Mouse (Mus musculus) WW6 (cell line): ENCODE data around the gene Prkd3.

ENCODE experiments used
- DNase-seq: peaks from one replicate; pipeline ENCODE4 v3.0.0-alpha.2; 2013; ENCODE audit warnings: low read depth, low spot score

The Prkd3 gene

DNA sequence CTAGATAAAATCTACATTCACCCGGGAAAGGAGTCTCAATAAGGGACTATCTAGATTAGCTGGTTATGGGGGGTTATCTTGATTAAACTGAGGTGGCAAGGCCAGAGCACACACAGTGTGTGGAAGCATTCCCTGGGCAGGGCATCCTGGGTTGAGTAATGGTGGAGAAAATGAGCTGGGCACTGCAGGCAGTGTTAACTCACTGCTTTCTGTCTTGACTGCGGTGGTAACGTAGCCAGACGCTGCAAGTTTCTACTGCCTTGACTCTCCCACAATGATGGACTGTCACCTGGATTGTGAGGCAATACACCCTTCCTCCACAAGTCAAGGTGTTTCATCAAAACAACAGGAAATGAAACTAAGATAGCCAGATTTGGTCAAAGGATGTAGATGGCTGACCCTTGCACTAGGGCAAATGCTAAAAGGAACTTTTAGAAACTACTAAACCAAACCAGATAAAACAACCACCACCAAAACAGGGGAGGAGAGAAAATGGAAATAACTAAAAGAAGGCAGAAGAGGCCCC is 20.8 kb downstream of the Prkd3 start:
- no peak for DNase-seq

DNA sequence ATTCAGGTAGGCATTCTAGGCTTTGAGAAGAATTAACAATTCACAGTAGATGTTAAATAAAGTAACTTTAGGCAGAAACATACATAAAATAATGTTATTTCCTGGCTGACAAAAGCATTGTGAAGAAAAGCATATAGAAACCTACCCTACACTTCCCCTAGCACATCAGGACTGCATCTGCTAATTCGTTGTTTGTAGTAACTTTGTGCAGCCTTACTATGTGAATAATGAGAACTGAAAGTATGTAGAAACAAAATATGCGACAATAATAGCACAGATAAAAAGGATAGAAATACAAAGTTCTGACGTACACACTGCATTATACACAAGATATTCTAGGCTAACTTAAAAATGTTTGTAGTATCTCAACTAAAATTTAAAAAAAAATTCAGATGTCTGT is 21.4 kb downstream of the Prkd3 start:
- DNase-seq = no peak

DNA sequence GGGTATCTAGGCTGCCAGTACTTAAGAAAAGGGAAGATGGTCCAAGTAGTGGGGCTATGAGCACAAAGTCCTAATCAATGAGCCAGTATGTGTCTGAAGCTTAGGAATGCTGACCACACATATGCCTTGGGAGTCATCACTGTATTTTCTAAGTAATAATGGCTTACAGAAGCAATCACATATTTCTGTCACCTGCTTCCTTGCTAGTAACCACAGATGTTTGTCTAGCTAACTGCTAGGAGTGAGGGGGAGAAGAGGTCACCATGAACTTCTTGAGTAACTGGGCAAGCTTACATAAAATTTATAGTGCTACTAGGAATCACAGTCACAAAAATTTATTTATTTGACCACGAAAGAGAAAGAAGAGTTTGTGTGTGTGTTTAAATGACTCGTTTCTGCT is 22.5 kb downstream of the Prkd3 start:
- DNase-seq = no peak

DNA sequence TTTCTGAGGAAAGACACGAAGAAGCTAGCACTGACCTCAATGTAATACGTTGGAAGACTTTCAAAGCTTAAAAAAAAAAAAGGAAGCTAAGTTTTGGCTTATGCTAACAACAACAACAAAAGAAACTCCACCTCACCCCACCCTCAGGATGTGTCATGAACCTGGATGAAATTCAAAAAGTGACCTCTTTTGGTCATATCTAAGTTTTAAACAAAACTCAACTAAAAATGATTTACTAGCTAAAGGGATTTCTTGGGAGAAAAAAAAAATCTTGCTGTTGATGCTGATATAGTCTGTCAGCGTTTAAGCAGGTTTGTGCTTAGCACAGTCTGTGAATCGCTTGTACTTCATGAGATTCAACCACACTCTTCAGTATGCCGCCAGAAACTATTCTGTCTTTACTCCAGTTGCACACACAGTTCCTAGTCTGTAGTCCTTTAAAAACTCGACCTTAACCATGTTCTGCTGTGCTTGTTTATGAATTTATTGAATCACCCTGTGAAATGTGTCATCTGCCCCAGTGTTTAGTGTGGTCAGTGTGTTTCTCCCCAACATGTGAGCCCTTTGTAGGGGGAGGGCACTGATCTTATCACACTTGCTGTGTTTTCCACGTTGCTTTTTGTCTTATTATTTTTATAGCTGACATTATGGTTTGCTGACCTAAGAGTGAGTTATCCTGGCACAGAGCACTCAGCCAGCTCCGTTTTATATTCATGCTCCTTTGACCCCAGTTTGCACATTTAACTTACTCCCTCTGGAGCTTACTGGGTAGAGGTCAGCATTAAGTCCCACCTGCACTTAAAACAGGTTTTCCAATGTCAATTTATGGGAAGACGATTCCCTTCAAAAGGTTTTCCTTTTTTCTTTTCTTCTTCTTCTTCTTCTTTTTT is 25.4 kb downstream of the Prkd3 start:
- no peak for DNase-seq

- no peak for DNase-seq
These were observed 26.2 kb downstream of the Prkd3 start for GRCm38 (mm10) chr17:78994382-78994781.

DNA sequence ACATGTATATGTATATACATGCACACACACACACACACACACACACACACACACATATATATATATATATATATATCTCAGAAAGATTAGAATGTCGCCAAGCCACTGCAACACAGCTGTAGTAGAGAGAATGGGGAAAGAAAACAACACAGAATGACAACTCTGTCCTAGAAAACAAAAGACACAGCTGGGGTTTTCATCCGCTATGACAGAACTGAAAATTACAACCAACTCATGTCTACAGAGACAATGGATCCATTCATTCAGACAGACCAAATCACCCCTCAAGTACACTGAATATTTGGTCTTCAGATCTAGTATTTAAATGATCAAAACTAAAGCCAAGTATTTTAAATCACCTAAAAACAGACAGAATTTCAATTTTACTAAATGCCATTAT is 26.9 kb downstream of the Prkd3 start:
- DNase-seq = no peak

GRCm38 (mm10) chr17:78992303-78993027 is 28.2 kb downstream of the Prkd3 start:
- no peak for DNase-seq

DNA sequence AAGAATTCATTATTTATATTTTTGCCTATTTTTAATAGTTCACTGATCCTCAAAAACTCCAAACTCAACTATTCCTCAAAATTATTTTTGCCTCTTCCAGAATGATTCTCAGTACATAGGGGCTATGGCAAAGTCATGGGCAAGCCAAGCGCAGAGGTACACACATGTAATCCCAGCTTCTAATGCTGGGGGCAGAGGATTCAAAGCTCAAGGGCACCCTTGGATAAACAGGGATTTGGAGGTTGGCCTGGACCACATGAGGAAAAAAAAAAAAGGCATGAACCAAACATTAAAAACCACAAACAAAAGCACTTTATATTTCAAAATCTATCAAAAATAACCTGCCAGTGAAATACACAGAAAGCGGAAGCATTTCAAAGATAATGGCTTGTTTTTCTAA is 29.1 kb downstream of the Prkd3 start:
- DNase-seq = no peak

GRCm38 (mm10) chr17:78989015-78989414 is 31.6 kb downstream of the Prkd3 start:
- DNase-seq = no peak

GRCm38 (mm10) chr17:78983736-78984135 is 36.9 kb downstream of the Prkd3 start:
- DNase-seq = no peak

- no peak for DNase-seq
These were observed 37.5 kb downstream of the Prkd3 start for GRCm38 (mm10) chr17:78983166-78983565.

- DNase-seq = no peak
These were observed 52.1 kb downstream of the Prkd3 start for GRCm38 (mm10) chr17:78968500-78968899.

DNA sequence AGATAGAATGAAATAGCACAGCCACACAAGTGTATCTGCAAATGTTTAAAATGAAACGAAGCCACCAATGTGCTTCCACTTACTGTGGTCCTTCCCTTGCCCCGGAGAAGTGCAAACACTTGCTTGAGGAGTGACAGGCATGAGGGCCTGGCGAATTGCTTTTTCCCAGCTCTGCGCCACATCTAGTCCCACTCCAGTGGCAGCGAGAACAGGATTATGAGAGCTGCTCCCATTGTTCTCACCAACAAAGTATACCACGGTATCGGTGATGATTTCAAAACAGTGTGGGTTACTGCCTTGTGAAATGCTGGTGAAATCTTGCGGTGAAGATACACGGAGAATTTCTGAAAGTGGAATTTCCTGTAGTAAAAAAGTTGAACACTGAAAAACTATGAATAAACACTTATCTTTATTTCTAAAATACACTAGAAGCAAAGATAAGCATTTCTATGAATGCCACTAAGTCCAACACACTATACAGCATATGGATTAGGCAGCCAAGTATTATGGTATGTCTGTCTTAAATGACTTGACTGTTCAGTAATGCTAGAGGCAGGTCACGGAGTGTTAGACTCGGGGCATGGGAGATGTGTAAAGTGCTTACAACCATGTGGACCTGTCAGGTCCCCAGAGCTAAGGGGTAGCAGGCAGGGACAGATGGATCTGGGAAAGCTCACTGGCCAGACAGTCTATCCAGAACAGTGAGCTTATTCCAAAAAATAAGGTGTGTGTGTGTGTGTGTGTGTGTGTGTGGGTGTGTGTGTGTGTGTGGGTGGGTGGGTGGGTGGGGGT is 54.3 kb downstream of the Prkd3 start:
- no peak for DNase-seq

DNA sequence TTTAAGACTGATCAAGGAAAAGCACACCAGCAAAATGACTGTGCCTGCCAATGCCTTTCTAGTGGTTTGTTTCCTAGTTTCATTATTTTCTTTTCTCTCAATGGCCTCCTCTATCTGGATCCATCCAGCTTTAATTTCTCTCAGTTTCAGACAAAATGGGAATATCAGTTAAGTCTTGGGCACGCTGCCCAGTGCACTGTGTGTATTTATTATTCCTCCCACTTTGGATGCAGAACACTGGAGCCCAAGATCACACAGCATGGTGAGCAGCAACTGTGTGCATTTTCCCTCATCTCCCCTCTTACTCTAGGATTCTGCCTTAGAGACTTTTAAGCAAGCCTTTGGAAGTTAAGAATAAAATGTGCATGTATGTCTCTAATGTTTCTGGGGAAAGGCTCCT is 56.2 kb downstream of the Prkd3 start:
- no peak for DNase-seq

GRCm38 (mm10) chr17:78959473-78959872 is 61.1 kb downstream of the Prkd3 start:
- DNase-seq = no peak

DNA sequence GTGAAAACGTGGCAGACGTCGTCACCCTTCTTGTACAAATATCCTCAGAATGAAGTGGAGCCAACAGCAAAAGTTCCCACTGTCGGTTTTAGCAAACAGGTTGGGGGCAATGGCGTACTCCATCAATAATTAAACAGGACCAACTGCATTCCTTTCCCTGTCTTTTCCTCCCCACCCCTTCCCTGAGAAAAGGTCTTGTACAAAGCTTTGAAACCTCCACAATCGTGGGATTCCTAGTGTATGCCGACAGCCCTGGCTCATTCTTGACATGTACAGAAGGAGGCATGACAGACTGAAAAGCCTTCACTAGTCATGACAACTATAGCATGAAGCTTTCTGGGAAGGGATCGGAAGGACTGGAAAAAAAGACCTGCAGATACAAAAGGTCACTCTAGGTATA is 67.4 kb downstream of the Prkd3 start:
- no peak for DNase-seq

DNA sequence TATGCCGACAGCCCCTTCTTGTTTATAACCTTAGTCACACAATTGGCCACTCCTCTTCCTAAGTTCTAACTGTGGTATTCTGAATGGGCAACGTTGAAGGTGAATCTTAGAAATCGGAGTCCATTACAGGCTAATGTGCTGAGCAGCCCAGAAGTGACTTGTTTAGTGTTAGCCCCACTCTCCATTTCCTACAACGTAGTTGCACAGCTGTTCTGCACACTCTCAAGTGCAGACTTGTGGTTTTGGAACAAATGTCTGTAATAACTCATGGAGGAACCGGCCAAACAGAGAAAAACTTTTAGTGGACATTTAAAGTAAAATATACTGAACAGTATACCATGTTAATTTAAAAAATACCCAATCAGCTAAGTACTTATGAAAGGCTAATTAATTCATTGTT is 68.5 kb downstream of the Prkd3 start:
- no peak for DNase-seq

DNA sequence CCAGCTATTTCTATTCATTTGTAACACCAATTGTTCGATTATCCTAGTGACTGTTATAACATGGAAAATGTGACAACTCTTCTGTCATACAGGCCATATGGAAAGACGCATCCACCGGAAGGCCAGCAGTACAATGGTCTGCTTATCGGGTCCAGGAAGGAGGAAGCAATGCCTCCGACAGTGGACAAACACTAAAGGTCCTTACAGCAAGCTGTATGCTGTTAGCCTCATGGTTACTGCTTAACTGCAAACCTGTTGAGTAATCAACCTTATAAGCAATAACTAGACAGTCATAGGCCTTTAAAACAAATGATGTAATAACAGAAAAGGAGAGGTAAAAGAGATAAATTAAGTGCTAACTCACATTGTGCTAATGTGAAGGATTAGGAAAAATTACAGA is 69.4 kb downstream of the Prkd3 start:
- DNase-seq = no peak

DNA sequence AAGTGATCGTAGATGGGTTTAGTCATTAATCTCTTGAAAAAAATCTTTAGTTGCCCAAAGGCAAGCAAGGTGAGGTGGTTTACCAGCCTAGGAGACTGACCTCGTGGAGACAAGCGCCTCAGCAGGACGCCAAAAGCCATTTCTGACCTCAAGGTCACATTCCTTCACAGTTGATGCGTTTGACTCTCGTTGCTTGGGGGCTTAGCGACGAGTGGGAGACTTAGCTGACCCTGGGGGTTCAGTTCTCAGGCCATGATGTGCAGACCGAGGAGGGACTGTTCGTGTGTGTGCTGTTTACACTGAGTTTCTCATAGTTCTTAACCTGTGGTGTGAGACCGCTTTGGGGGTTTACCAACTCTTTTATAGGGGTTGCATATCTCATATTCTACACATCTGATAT is 78.0 kb downstream of the Prkd3 start:
- no peak for DNase-seq

GRCm38 (mm10) chr17:78938927-78939326 is 81.7 kb downstream of the Prkd3 start:
- DNase-seq = no peak

- DNase-seq = no peak
These were observed 83.3 kb downstream of the Prkd3 start for GRCm38 (mm10) chr17:78937229-78937853.
